Mouse (Mus musculus) limb, embryonic 14.5 days (tissue): Measurements from ENCODE around the gene Ak1. TPM values are rescaled to one million over a fixed set of nuclear protein-coding genes. Genes with fewer than 3 reads are reported as not detected.

Experiments used
- ATAC-seq: fragments of 200-750 bp; cut with Nextera tagmentation; 2 replicates; pipeline ENCODE4 v1.8.0; 2017; ENCODE audit warnings: low read depth, moderate number of reproducible peaks, moderate TSS enrichment; ENCODE audit not compliant: low FRiP score
- DNase-seq: peaks from one replicate; pipeline ENCODE4 v3.0.0-alpha.2; 2015; ENCODE audit warnings: low spot score
- H3K27ac ChIP-seq: fragments of 300-500 bp; sonication (generic); replicated peaks from 2 replicates; pipeline ENCODE4 v1.5.1; 2014; ENCODE audit warnings: low read depth, mild to moderate bottlenecking, low read length, moderate library complexity, mixed read lengths
- H3K27me3 ChIP-seq: fragments of 300-500 bp; sonication (generic); 2 replicates; pipeline ENCODE4 v1.6.1; 2014; ENCODE audit warnings: low read length, mixed read lengths; ENCODE audit not compliant: control insufficient read depth, insufficient read depth
- H3K36me3 ChIP-seq: fragments of 300-500 bp; sonication (generic); 2 replicates; pipeline ENCODE4 v1.6.1; 2014; ENCODE audit warnings: mild to moderate bottlenecking, low read length, moderate library complexity, mixed read lengths; ENCODE audit not compliant: control insufficient read depth, insufficient read depth
- H3K4me1 ChIP-seq: fragments of 300-500 bp; sonication (generic); 2 replicates; pipeline ENCODE4 v1.6.1; 2014; ENCODE audit warnings: antibody characterized with exemption, low read length, mixed read lengths; ENCODE audit not compliant: control insufficient read depth, insufficient read depth
- H3K4me2 ChIP-seq: fragments of 300-500 bp; sonication (generic); replicated peaks from 2 replicates; pipeline ENCODE4 v1.6.1; 2014; ENCODE audit warnings: low read depth, mild to moderate bottlenecking, low read length, moderate library complexity; ENCODE audit not compliant: severe bottlenecking
- H3K4me3 ChIP-seq: fragments of 300-500 bp; sonication (generic); replicated peaks from 2 replicates; pipeline ENCODE4 v1.5.1; 2014; ENCODE audit warnings: low read length
- H3K9ac ChIP-seq: fragments of 300-500 bp; sonication (generic); 2 replicates; pipeline ENCODE4 v1.6.1; 2014; ENCODE audit warnings: mild to moderate bottlenecking, low read depth, low read length, moderate library complexity; ENCODE audit not compliant: severe bottlenecking
- H3K9me3 ChIP-seq: fragments of 300-500 bp; sonication (generic); 2 replicates; pipeline ENCODE4 v1.6.1; 2016; ENCODE audit warnings: low read length; ENCODE audit not compliant: control insufficient read depth
- POLR2A ChIP-seq: fragments of 200-500 bp; IDR thresholded peaks from 2 replicates; pipeline ENCODE4 v1.8.0; 2012; ENCODE audit warnings: inconsistent platforms, mild to moderate bottlenecking, moderate library complexity, borderline replicate concordance; ENCODE audit not compliant: insufficient read depth, insufficient read length; ENCODE audit errors: extremely low read depth
- WGBS: fragments of 180-500 bp; shearing (Covaris S2); extraction: QIAGEN DNeasy Blood & Tissue Kit; methylation state at CpG from one replicate; pipeline ENCODE4 v1.1.7; 2014; 5-methylcytosine and 5-hydroxymethylcytosine counted together
- polyA plus RNA-seq, 2 experiments: library from polyadenylated mRNA; depleted of rRNA in 1 of 2; stranded (reverse) in 1 of 2; unstranded in 1 of 2; fragments of >200 nt; fragmentation: Nextera tagmentation in 1 of 2; extraction: Ambion mirVana in 1 of 2; gene quantifications; 2 replicates each; pipeline versions ENCODE4 v1.2.1 to v1.2.3; 2012 to 2014

Ak1 gene
- polyA plus RNA-seq, 2 experiments: 26.7 to 56.2 TPM

- WGBS: 2% methylated on average over 13 of the region's 13 CpGs
- Histone ChIP-seq H3K9ac (peak overlapping the region; percentile 46), H3K9me3 (no peaks in the 10 kb centered on the region), H3K4me3 (peak overlapping the region; percentile 23), H3K4me2 (peak overlapping the region; percentile 55), H3K27me3 (no peaks in the 10 kb centered on the region), H3K36me3 (no peaks in the 10 kb centered on the region), H3K4me1 (peaks cover 59% of the 10 kb centered on the region), H3K27ac (peak overlapping the region; percentile 63)
- no peak for DNase-seq
- no peak for TF ChIP-seq POLR2A
- ATAC-seq: peak; percentile 31; the same call in 1 of the 2 replicates
Measured at GRCm38 (mm10) chr2:32625212-32625872, 3.8 kb downstream of the Ak1 start.

DNA sequence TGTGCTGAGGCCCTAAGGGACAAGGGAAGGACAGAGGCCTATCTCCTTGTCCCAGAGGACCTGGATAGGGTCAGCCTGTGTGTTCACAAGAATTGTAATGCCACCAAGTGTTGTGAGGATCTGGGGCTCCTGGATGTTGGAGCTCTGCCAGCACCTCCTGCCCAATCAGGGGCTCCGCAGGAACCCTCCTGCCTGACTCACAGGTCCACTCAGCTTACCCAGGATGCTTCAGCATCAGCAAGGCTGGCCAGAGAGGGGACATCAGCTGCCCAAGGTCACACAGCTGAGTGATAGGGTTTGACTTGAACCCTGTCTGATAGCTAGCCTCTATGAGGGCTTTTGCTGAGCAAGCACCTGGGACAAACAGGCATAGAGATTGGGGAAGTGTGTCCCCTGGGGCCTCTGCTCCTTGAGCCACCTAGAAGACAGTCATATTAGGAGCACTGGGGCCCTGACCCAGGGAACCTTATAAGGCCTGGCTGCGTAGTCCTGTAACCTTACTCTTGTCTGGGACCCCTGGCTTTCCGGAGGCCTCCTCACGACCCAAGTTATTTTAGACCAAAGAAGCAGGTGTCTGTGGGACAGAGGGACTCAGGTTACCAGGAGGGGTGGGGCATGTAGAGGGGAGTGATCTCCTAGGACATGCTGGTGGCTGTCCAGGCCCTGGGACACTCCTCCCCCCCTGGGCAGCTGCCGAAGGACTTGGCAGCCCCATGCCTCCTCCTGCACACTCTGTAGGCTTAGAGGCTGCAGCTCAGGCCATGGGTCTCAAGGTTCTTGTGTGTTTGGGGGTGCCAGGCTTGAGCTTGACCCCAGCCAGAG lies 4.5 kb downstream of the Ak1 start:
- H3K9me3 ChIP-seq: no peaks in the 10 kb centered on the region
- WGBS: 27% methylated on average over 5 of the region's 5 CpGs
- H3K9ac ChIP-seq: peak overlapping the region; percentile 46; the same call in 1 of the 2 replicates
- no peaks in the 10 kb centered on the region for H3K27me3 ChIP-seq
- H3K27ac ChIP-seq: peak overlapping the region; percentile 63; the same call in 1 of the 2 replicates
- TF ChIP-seq POLR2A: no peak
- peak overlapping the region; percentile 55 for H3K4me2 ChIP-seq
- H3K4me3 ChIP-seq: peak overlapping the region; percentile 23
- peaks cover 53% of the 10 kb centered on the region for H3K4me1 ChIP-seq
- H3K36me3 ChIP-seq: no peaks in the 10 kb centered on the region
- no peak for DNase-seq
- peak; percentile 38; the same call in 1 of the 2 replicates for ATAC-seq

DNA sequence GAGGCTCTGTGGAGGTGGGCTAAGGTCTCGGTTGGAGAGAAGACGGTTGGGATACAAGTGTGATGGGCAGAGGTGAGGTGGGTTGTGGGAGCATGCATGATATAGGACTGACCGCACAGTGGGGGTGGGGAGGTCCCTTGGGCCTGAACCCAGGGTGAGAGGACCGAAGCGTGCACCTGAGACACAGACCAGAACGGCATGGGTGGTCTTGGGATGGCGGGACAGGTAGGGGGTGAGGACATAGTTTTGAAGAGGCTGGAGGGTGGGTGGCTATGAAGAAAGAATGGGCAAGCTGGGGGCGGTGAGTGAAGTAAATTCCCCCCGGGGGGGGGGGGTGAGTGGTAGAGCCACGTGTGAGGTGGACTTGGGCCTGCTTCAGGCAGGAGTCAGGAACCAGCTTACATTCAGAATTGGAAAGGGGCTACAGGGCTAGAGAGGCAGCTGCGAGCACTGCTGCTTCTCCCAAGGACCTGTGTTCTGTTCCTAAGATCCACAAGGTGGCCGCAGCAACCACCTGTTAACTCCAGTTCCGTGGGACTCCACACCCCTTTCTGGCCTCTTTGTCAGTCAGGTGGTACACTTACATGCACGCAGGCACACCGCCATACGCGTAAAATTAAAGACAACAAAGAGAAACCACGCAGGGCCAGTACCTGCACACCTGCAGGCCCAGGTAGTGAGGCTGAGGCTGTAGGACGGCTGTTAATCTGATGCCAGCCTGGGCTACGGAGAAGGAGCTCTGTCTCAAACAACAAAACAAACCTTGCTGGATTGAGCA lies 5.9 kb downstream of the Ak1 start:
- Histone ChIP-seq H3K27ac (no peak overlapping the region), H3K36me3 (no peaks in the 10 kb centered on the region), H3K4me2 (no peak overlapping the region), H3K9ac (no peak overlapping the region), H3K27me3 (no peaks in the 10 kb centered on the region), H3K9me3 (no peaks in the 10 kb centered on the region), H3K4me3 (no peak overlapping the region), H3K4me1 (peaks cover 43% of the 10 kb centered on the region)
- no peak for DNase-seq
- no peak for ATAC-seq
- TF ChIP-seq POLR2A: no peak
- 53% methylated on average over 20 of the region's 20 CpGs for WGBS

DNA sequence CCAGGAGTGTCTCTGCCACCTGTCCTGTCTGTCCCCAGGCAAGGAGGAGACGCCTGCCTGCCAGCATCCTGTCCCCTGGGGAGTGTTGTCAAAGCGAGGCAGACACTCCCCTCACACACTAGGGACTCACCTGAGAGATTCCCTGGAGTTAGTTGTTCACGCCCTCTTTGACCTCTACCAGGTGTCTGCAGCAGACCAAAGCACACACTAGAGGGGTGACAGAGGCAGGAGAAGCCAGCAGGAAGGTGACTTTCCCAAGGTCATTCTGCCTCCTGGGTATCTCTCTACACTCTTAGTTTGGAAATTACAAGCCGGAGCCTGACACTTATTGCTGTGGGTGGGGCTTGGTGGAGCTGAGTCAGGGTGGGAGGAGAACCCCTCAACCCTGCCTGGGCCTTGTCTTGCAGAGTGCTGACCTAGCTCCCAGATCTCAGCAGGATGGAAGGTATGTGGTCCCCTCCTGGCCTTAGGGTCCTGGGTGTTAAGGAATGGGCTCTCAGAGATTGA lies 6.5 kb downstream of the Ak1 start:
- Histone ChIP-seq H3K4me3 (no peak overlapping the region), H3K36me3 (no peaks in the 10 kb centered on the region), H3K9me3 (no peaks in the 10 kb centered on the region), H3K4me1 (peaks cover 43% of the 10 kb centered on the region), H3K27me3 (no peaks in the 10 kb centered on the region), H3K27ac (no peak overlapping the region), H3K4me2 (no peak overlapping the region; the same call in 1 of the 2 replicates), H3K9ac (no peak overlapping the region; the same call in 1 of the 2 replicates)
- 55% methylated on average over 4 of the region's 4 CpGs for WGBS
- no peak for ATAC-seq
- no peak for DNase-seq
- no peak for TF ChIP-seq POLR2A

- 33% methylated on average over 4 of the region's 5 CpGs for WGBS
- TF ChIP-seq POLR2A: no peak
- Histone ChIP-seq H3K9me3 (no peaks in the 10 kb centered on the region), H3K9ac (no peak overlapping the region; the same call in none of the 2 replicates), H3K4me3 (no peak overlapping the region), H3K27me3 (no peaks in the 10 kb centered on the region), H3K36me3 (no peaks in the 10 kb centered on the region), H3K27ac (peak overlapping the region; percentile 43), H3K4me1 (peaks cover 43% of the 10 kb centered on the region), H3K4me2 (peak overlapping the region; percentile 26; the same call in 1 of the 2 replicates)
- ATAC-seq (no peak), DNase-seq (peak; percentile 51)
Measured at GRCm38 (mm10) chr2:32628729-32629128, 7.2 kb downstream of the Ak1 start.
